Mouse (Mus musculus) hindbrain, embryonic 13.5 days (tissue): Measurements from ENCODE around the gene Klhdc4. TPM values are rescaled to one million over a fixed set of nuclear protein-coding genes. Genes with fewer than 3 reads are reported as not detected.

ENCODE experiments used
- ATAC-seq: fragments of 200-750 bp; cut with Nextera tagmentation; 2 replicates; pipeline ENCODE4 v1.8.0; 2017; ENCODE audit warnings: moderate TSS enrichment; ENCODE audit not compliant: low FRiP score
- H3K27ac ChIP-seq: fragments of 300-500 bp; sonication (generic); 2 replicates; pipeline ENCODE4 v1.5.1; 2015; ENCODE audit warnings: inconsistent platforms, mild to moderate bottlenecking, moderate library complexity
- H3K27me3 ChIP-seq: fragments of 300-500 bp; sonication (generic); 2 replicates; pipeline ENCODE4 v1.6.1; 2015; ENCODE audit warnings: mild to moderate bottlenecking, inconsistent platforms
- H3K36me3 ChIP-seq: fragments of 300-500 bp; sonication (generic); 2 replicates; pipeline ENCODE4 v1.6.1; 2015; ENCODE audit warnings: mild to moderate bottlenecking, inconsistent platforms
- H3K4me1 ChIP-seq: fragments of 300-500 bp; sonication (generic); replicated peaks from 2 replicates; pipeline ENCODE4 v1.6.1; 2015; ENCODE audit warnings: inconsistent platforms
- H3K4me2 ChIP-seq: fragments of 300-500 bp; sonication (generic); 2 replicates; pipeline ENCODE4 v1.6.1; 2015; ENCODE audit warnings: inconsistent platforms, mild to moderate bottlenecking, moderate library complexity
- H3K4me3 ChIP-seq: fragments of 300-500 bp; sonication (generic); 2 replicates; pipeline ENCODE4 v1.5.1; 2015; ENCODE audit warnings: mild to moderate bottlenecking, inconsistent platforms
- H3K9ac ChIP-seq: fragments of 300-500 bp; sonication (generic); 2 replicates; pipeline ENCODE4 v1.6.1; 2015; ENCODE audit warnings: mild to moderate bottlenecking, inconsistent platforms
- H3K9me3 ChIP-seq: fragments of 300-500 bp; sonication (generic); 2 replicates; pipeline ENCODE4 v1.6.1; 2016; ENCODE audit warnings: inconsistent platforms
- WGBS: fragments of 180-500 bp; shearing (Covaris S2); methylation state at CpG from one replicate; pipeline ENCODE4 v1.1.7; 2015; 5-methylcytosine and 5-hydroxymethylcytosine counted together
- polyA plus RNA-seq: library from polyadenylated mRNA; unstranded; fragments of >200 nt; fragmentation: Nextera tagmentation; extraction: Ambion mirVana; gene quantifications from 2 replicates; pipeline ENCODE4 v1.2.1, GENCODE M21; 2015

The Klhdc4 gene
- polyA plus RNA-seq, 1 experiment from 2014 or later = 43.5 TPM

DNA sequence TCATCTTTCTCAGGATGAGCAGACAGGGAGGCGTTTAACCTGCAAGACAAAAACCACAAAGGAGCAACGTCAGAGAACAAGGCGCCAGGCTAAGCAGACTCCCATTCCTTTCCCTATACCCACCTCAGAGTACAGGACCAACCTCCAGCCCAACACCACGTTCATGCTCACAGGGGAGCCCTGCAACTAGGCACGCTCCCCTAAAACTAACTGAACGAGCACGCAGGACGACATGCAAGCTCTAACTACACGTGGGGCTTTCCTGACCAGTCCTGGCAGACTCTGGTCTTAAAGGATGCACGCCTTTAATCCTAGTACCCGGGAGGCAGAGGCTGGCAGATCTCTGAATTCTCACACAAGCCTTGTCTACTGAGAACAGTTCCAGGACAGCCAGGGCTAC, 8.0 kb downstream of the Klhdc4 start:
- no peak for ATAC-seq
- Histone ChIP-seq H3K27me3 (no peaks in the 10 kb centered on the region), H3K9ac (no peak overlapping the region), H3K4me1 (no peaks in the 10 kb centered on the region), H3K4me2 (no peak overlapping the region), H3K27ac (no peak overlapping the region), H3K4me3 (no peak overlapping the region), H3K9me3 (no peaks in the 10 kb centered on the region), H3K36me3 (peaks cover 41% of the 10 kb centered on the region)
- 91% methylated on average over 11 of the region's 11 CpGs for WGBS

DNA sequence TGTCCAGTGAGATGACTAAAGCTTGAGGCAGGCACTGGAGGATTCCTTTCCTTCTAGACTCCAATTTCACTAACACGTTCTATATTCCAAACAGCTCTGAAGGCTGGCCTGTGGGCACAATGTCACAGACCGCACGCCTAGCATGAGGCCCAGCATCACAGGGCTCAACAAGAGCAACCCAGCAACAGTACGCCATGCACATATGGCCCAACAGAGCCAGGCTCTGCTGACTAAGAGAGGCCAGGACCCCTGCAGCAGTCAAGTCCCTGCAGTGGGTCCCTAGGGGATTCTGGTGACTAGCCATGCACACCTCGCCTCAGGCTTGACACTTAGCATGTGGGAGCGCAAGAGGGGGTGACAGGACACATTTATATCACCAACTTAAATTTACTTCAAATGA, 8.5 kb downstream of the Klhdc4 start:
- Histone ChIP-seq H3K9ac (no peak overlapping the region), H3K36me3 (peaks cover 44% of the 10 kb centered on the region), H3K4me2 (no peak overlapping the region), H3K9me3 (no peaks in the 10 kb centered on the region), H3K27ac (no peak overlapping the region), H3K27me3 (no peaks in the 10 kb centered on the region), H3K4me3 (no peak overlapping the region), H3K4me1 (no peaks in the 10 kb centered on the region)
- 88% methylated on average over 6 of the region's 6 CpGs for WGBS
- no peak for ATAC-seq

DNA sequence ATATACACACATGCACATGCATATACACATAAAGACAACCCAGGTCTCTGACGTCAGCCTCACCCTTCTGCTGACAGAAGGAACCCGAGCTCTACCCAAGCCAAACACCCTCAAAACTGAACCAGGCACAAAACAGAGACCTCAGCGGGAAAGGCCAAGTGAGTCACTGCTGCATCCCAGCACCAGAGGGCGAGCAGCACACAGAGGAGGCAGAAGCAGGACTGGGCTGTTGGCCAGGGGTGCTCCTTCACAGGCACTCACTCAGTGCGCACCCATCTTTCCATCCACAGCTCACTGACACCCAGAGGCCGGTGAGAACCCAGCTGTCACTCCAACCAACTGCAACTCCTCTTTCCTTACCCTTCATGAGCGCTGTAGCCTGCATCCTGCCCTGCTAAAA, 11.1 kb downstream of the Klhdc4 start:
- 78% methylated on average over 7 of the region's 7 CpGs for WGBS
- Histone ChIP-seq H3K9ac (no peak overlapping the region), H3K9me3 (no peaks in the 10 kb centered on the region), H3K27me3 (no peaks in the 10 kb centered on the region), H3K27ac (no peak overlapping the region), H3K4me3 (no peak overlapping the region), H3K4me2 (no peak overlapping the region), H3K4me1 (no peaks in the 10 kb centered on the region), H3K36me3 (peaks cover 69% of the 10 kb centered on the region)
- no peak for ATAC-seq

DNA sequence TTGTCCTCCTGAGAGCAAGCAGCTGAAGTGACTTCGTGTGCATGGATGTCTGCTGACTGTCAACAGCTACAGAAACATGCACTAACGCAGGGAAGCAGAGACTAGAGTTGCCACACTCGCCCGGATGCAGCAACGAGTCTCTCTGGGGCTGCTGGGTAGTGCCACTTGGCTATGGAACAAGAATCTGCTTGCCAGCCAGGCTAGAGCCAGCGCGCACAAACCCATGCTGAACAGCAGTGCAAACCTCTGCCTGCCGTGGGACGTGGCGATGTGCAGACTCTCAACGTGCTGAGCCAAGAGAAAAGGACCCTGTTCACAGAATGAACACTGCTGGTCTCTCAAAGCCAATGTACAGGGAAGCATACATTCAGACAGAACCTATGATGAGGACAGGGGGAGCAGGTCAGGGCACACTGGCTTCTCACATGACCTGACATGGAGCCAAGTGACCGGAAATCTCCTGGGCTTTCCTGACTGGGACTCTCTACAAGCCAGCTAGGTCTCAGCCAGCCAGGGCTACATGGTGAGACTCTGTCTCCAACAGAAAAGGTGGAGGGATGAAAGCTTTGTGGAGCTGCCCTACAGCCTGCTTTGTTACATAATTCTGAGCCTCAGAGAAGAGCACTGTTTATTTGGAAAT, 17.3 kb downstream of the Klhdc4 start:
- no peak overlapping the region for H3K9ac ChIP-seq
- 95% methylated on average over 12 of the region's 12 CpGs for WGBS
- no peaks in the 10 kb centered on the region for H3K4me1 ChIP-seq
- H3K36me3 ChIP-seq = peaks cover 62% of the 10 kb centered on the region
- ATAC-seq = no peak
- no peaks in the 10 kb centered on the region for H3K9me3 ChIP-seq
- H3K4me2 ChIP-seq = no peak overlapping the region
- H3K27ac ChIP-seq = no peak overlapping the region
- H3K27me3 ChIP-seq = no peaks in the 10 kb centered on the region
- no peak overlapping the region for H3K4me3 ChIP-seq

DNA sequence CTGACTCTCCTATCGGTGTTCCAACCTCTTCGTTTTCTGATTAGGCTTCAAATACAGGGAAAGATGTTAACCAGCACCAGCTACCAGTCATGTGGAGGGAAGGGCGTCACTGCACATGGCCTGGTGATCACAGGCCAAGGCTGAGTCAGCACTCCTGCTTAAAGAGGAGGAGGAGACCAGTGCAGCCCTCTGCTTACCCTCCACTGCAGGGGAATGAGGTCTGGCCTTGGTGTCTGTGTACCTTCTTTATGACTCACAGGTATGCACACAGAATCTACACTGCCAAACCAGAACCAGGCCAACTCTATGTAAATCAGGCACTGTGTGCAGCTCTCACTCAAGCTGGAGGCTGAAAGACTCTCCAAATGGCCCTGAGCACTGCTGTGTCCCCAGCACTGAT, 17.9 kb downstream of the Klhdc4 start:
- H3K4me3 ChIP-seq = no peak overlapping the region
- H3K4me1 ChIP-seq = no peaks in the 10 kb centered on the region

DNA sequence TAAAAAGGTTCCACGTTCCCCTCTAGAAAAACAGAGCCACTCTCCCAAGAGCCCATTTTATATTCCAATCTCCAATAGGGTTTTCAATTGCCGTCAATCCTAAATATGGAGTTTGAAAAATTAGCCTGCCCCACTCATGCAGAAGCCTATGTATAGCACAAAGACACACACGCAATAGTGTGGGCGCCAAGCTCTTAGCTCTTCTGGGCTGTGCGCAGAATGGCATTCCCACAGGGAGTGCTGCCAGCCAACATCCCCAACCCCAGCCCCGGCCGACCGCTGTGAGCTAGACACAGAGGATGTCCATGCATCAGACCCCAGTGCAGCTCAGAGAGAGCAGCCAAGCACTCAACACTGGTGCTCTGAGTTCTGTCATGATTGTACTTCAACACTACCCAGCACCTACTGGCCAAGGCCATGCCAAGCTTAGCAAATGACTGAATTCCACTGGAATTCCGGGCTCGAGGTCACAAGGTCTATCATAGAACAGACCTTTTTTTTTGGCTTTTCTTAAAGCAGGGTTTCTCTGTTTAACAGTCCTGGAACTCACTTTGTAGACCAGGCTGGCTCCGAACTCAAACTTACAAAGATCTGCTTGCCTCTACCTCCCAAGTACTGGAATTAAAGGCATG, 19.7 kb downstream of the Klhdc4 start:
- no peak overlapping the region for H3K4me2 ChIP-seq
- WGBS = 95% methylated on average over 11 of the region's 11 CpGs
- no peaks in the 10 kb centered on the region for H3K9me3 ChIP-seq
- no peak overlapping the region for H3K4me3 ChIP-seq
- no peak overlapping the region for H3K9ac ChIP-seq
- ATAC-seq = no peak
- H3K27me3 ChIP-seq = no peaks in the 10 kb centered on the region
- peaks cover 67% of the 10 kb centered on the region for H3K36me3 ChIP-seq
- H3K4me1 ChIP-seq = no peaks in the 10 kb centered on the region
- H3K27ac ChIP-seq = no peak overlapping the region

More for the DNA sequence above, 17.9 kb downstream of the Klhdc4 start:
- Histone ChIP-seq H3K27ac (no peak overlapping the region), H3K9me3 (no peaks in the 10 kb centered on the region), H3K36me3 (peaks cover 63% of the 10 kb centered on the region), H3K9ac (no peak overlapping the region), H3K27me3 (no peaks in the 10 kb centered on the region), H3K4me2 (no peak overlapping the region)
- no peak for ATAC-seq
- 89% methylated on average over 3 of the region's 3 CpGs for WGBS

DNA sequence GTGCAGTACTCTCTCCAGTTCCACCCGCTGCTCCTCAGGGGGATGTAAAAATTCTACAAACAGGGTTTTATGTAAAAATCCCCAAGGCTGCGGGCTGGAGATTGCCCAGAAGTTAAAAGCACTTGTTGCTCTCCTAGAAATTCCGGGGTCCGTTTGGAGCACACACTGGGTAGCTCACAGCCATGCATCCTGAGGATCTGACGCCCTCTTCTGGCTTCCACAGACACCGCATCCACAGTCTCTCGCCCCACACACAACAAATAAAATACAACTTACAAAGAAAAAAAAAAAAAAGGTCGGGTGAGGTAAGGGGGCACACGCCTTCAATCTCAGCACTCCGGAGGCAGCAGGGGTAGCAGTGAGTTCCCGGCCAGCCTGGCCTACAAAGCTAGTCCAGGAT, 21.3 kb downstream of the Klhdc4 start:
- 78% methylated on average over 11 of the region's 11 CpGs for WGBS
- no peak for ATAC-seq

DNA sequence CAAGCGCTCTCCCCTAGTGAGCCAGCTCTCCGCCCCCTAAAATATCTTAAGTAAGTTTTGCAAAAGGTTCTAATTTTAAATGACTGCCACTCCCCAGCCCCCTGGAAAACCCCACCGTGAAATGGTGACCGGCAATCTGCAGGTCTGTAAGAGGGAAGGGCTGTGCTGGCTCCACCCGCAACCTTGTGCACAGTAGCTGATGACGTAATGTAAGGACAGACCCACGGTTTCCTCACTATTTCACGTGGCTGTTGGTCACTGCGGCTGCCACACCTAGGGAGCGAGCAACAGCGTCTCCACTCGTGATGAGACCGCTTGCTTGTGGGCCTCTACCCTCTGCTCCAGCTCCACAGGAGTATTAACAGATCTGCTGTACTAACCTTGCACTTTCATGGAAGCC, 23.2 kb downstream of the Klhdc4 start:
- no peaks in the 10 kb centered on the region for H3K27me3 ChIP-seq
- no peaks in the 10 kb centered on the region for H3K4me1 ChIP-seq
- H3K9me3 ChIP-seq = no peaks in the 10 kb centered on the region
- WGBS = 94% methylated on average over 13 of the region's 13 CpGs
- no peak for ATAC-seq
- no peak overlapping the region for H3K27ac ChIP-seq
- no peak overlapping the region for H3K4me3 ChIP-seq
- peaks cover 53% of the 10 kb centered on the region for H3K36me3 ChIP-seq
- no peak overlapping the region for H3K4me2 ChIP-seq
- H3K9ac ChIP-seq = no peak overlapping the region

More for the DNA sequence above, 21.3 kb downstream of the Klhdc4 start:
- Histone ChIP-seq H3K9ac (no peak overlapping the region), H3K27me3 (no peaks in the 10 kb centered on the region), H3K4me1 (no peaks in the 10 kb centered on the region), H3K36me3 (peaks cover 65% of the 10 kb centered on the region), H3K4me2 (no peak overlapping the region), H3K27ac (no peak overlapping the region), H3K9me3 (no peaks in the 10 kb centered on the region), H3K4me3 (no peak overlapping the region)

DNA sequence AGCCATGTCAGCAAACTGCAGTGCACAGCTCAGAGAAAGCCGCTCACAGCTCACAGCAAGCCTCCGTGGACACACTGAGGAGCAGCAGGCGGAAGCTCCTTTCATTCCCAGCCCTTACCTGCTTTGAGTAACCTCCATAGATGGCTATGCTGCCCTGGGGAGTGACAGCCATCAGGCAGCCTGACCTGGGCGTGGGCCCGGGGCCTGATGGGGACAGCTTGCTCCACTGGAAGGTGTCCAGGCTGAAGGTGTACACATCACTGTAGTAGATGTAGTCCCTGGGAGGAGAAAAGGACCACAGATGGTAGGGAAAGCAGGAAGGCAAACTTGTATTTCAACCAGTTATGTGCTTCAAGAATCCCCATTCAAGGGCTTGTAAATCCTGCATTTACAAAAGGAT, 24.5 kb downstream of the Klhdc4 start:
- Histone ChIP-seq H3K4me1 (no peaks in the 10 kb centered on the region), H3K4me3 (no peak overlapping the region), H3K9ac (no peak overlapping the region), H3K9me3 (no peaks in the 10 kb centered on the region), H3K36me3 (peaks cover 59% of the 10 kb centered on the region), H3K27me3 (no peaks in the 10 kb centered on the region), H3K4me2 (no peak overlapping the region), H3K27ac (no peak overlapping the region)
- 96% methylated on average over 5 of the region's 5 CpGs for WGBS
- no peak for ATAC-seq

DNA sequence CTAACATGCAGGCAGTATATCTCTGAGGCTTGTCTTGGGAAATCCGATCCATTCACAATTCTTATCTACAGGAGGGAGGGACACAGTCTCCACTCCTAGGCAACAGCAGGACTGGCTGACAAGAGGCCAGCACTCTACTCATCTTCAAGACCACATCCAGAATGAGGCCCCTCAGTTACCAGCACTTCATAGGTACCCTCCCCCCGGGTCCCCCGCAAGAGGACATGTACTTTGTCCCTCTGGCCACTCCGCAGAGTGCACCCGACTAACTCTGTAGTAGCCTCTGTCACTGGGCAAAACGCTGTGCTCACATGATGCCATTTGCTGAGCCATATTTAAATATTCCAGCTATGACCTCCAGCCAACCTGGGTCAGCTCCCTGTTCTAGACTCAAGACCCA, 31.0 kb downstream of the Klhdc4 start:
- Histone ChIP-seq H3K27ac (no peak overlapping the region), H3K4me1 (no peaks in the 10 kb centered on the region), H3K36me3 (peaks cover 83% of the 10 kb centered on the region), H3K4me2 (no peak overlapping the region), H3K27me3 (no peaks in the 10 kb centered on the region), H3K4me3 (no peak overlapping the region), H3K9me3 (no peaks in the 10 kb centered on the region), H3K9ac (no peak overlapping the region)
- ATAC-seq = no peak
- WGBS = 96% methylated on average over 6 of the region's 6 CpGs

DNA sequence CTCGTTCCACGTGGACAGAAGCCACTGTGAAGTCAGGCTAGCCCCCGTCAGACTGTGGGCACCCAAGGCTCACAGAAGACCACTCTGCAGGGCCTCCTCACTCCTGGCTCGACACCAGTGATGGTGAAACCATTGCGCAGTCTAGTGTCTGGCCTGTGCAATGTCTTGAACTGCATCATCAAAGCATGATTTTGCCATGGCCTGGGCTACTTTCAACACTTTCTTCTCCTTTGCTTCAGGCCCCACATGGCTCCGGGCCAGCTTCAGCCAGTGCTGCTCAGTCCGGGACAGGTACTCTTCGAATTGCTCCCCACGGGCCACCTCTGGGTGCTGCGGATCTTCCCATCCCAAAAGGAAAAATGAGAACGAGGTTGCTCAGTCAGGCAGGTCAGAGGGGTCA, 33.0 kb downstream of the Klhdc4 start:
- ATAC-seq = no peak
- Histone ChIP-seq H3K4me2 (no peak overlapping the region), H3K9ac (no peak overlapping the region), H3K36me3 (peaks cover 94% of the 10 kb centered on the region), H3K4me1 (peaks cover 8% of the 10 kb centered on the region; the same call in 1 of the 2 replicates), H3K27me3 (no peaks in the 10 kb centered on the region), H3K4me3 (no peak overlapping the region), H3K27ac (no peak overlapping the region), H3K9me3 (no peaks in the 10 kb centered on the region)
- WGBS = 93% methylated on average over 11 of the region's 11 CpGs

DNA sequence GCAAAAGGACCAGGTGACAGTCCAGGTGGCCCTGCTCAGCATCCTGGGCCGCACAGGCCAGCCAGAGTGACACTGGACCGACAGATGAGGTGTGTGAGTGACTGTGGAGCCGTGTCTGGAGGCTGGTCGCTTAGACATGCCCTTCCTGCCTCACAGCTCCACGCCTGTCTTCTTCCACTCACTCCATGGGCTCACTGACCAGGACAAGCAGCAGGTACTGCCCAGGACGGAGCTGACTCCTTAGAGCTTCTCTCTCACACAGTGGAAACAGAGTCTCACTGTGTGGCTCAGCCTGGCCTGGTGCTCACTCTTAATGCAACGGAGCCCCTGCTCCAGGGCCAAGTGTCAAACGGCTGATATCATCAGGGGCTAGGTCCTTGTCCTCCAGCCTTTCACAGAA, 33.9 kb downstream of the Klhdc4 start:
- Histone ChIP-seq H3K36me3 (peaks cover 89% of the 10 kb centered on the region), H3K4me1 (peaks cover 8% of the 10 kb centered on the region; the same call in 1 of the 2 replicates), H3K27ac (no peak overlapping the region), H3K9me3 (no peaks in the 10 kb centered on the region), H3K27me3 (no peaks in the 10 kb centered on the region), H3K4me2 (no peak overlapping the region), H3K9ac (no peak overlapping the region), H3K4me3 (no peak overlapping the region)
- 92% methylated on average over 8 of the region's 8 CpGs for WGBS
- no peak for ATAC-seq

DNA sequence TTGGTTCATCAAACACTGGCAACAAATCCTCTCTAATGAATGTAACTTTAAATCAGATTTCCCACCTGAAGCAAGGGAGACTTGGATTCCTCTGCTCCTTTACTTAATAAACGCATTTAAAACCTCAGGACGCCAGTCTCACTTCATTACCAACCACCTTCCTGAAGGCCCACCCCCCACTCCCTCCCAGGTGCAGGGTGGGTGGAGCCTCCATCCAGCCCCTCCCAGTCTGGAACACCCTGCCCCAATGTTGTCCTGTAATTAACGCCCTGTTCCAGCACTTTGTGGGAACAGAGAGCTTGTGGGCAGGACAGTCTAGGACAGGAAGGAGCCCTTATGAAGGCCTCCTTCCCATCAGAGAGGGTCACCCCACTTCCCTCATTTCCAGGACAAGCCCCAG, 35.2 kb downstream of the Klhdc4 start:
- no peaks in the 10 kb centered on the region for H3K9me3 ChIP-seq
- no peaks in the 10 kb centered on the region for H3K27me3 ChIP-seq
- H3K9ac ChIP-seq = no peak overlapping the region
- WGBS = 60% methylated on average over 3 of the region's 3 CpGs
- no peak overlapping the region for H3K4me2 ChIP-seq
- peaks cover 8% of the 10 kb centered on the region; the same call in 1 of the 2 replicates for H3K4me1 ChIP-seq
- peaks cover 87% of the 10 kb centered on the region for H3K36me3 ChIP-seq
- no peak overlapping the region for H3K4me3 ChIP-seq
- no peak overlapping the region for H3K27ac ChIP-seq
- ATAC-seq = no peak
